ENCODE assay signal across 9 mouse cellular contexts in the genomic region with DNA sequence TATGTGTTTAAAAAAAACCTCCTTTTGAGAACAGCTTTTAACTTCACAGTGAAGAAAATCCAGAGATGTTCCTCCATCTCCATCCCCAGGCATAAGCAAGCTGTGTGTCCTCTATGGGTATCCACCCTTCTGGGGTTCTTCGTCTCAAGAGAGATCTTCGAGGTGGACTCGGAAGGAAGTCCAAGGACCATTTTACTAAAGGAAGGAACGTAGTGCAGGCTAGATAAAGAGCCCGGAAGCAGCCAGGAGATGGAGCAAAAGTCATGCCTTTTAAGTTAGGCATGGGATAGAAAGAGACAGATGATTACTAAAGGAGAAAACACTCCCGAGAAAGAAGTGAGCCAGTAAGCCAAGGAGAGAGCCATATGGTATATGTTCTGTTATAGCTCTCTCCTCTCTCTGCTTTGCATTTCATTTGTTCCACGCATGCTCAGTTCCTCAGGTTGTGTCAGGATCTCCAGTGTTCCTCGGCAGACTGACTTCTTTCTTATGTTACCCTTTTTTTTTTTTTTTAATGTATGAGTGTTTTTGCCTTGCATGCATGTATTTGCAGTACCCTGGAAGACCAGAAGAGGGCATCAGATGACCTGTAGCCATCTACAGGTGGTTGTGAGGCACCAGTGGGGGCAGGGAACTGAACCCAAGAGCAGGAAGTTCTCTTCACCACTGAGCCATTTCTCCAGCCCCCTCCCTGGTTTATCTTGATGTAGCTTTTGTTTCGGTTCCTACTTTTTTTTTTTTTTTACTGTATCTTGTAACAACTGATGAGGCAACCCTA. TPM values are rescaled to one million over a fixed set of nuclear protein-coding genes. Genes with fewer than 3 reads are reported as not detected.
A peak's percentile ranks its signal among the peaks of the same experiment; 100 is the strongest.
DNase-seq lines count a peak whose midpoint lies in the region; ATAC-seq and TF ChIP-seq lines count a peak whose summit lies in the region.
"Had no signal": no experiment of that assay in that cellular context is flagged by ENCODE, and none has a peak within 500 bp of the region (broad histone marks: within the 10 kb centered on the region; RNA-seq: fewer than 3 reads in every experiment).

No protein-coding gene starts in this region.

- H3K36me3 ChIP-seq in kidney, postnatal 0 days (ENCODE audit: insufficient read depth, low read length) = no peaks in the 10 kb centered on the region
- H3K36me3 ChIP-seq in lung, embryonic 16.5 days (ENCODE audit: control insufficient read depth, insufficient read depth, low read length) = no peaks in the 10 kb centered on the region
- H3K36me3 ChIP-seq: limb, embryonic 13.5 days had no signal

- no peaks in the 10 kb centered on the region for H3K9me3 ChIP-seq in kidney, postnatal 0 days (replicated peaks; ENCODE audit: low read length)
- H3K9me3 ChIP-seq in lung, embryonic 16.5 days (ENCODE audit: control insufficient read depth, low read length) = no peaks in the 10 kb centered on the region
- H3K9me3 ChIP-seq: limb, embryonic 13.5 days had no signal

- no peak overlapping the region for H3K4me3 ChIP-seq in kidney, postnatal 0 days (replicated peaks; ENCODE audit: low read depth, low read length)
- no peak overlapping the region for H3K4me3 ChIP-seq in lung, embryonic 16.5 days (ENCODE audit: low read length)
- H3K4me3 ChIP-seq: limb, embryonic 13.5 days had no signal

- ATAC-seq in kidney, postnatal 0 days (replicated peaks; ENCODE audit: low FRiP score, low read depth) = no peak
- ATAC-seq in lung, embryonic 16.5 days (ENCODE audit: low read depth) = no peak

- H3K9ac ChIP-seq in kidney, postnatal 0 days (ENCODE audit: low read depth, low read length) = no peak overlapping the region
- H3K9ac ChIP-seq in lung, embryonic 16.5 days (ENCODE audit: low read length) = no peak overlapping the region
- H3K9ac ChIP-seq: limb, embryonic 13.5 days had no signal

- no peak overlapping the region for H3K4me2 ChIP-seq in kidney, postnatal 0 days (ENCODE audit: low read length)
- H3K4me2 ChIP-seq in lung, embryonic 16.5 days (ENCODE audit: low read depth, low read length) = no peak overlapping the region
- H3K4me2 ChIP-seq: limb, embryonic 13.5 days had no signal

- TF ChIP-seq CTCF in kidney, postnatal 0 days (IDR thresholded peaks at IDR 0.05; ENCODE audit: low read depth) = peak; percentile 68

- H3K27me3 ChIP-seq in kidney, postnatal 0 days (ENCODE audit: insufficient read depth, low read length) = no peaks in the 10 kb centered on the region
- H3K27me3 ChIP-seq in lung, embryonic 16.5 days (ENCODE audit: control insufficient read depth, insufficient read depth, low read depth, low read length) = no peaks in the 10 kb centered on the region
- H3K27me3 ChIP-seq: limb, embryonic 13.5 days had no signal

- H3K4me1 ChIP-seq in kidney, postnatal 0 days (replicated peaks; ENCODE audit: insufficient read depth, low read length) = no peaks in the 10 kb centered on the region
- no peaks in the 10 kb centered on the region for H3K4me1 ChIP-seq in lung, embryonic 16.5 days (replicated peaks; ENCODE audit: control insufficient read depth, insufficient read depth, low read length)
- H3K4me1 ChIP-seq: limb, embryonic 13.5 days had no signal

- WGBS in kidney, postnatal 0 days = 58% methylated on average over 9 of the region's 9 CpGs
- 59% methylated on average over 9 of the region's 9 CpGs for WGBS in lung, embryonic 16.5 days

- H3K27ac ChIP-seq in kidney, postnatal 0 days = no peak overlapping the region
- peak overlapping the region; percentile 66 for H3K27ac ChIP-seq in lung, embryonic 16.5 days (ENCODE audit: low read length)
- H3K27ac ChIP-seq: limb, embryonic 13.5 days had no signal

- peak; percentile 13 for DNase-seq in cerebellum, adult 11 months
- no peak for DNase-seq in cerebellum, adult 9-10 months
- peak; percentile 89 for DNase-seq in 3T3-L1 (ENCODE audit: low read depth, low spot score)
- peak; percentile 40 for DNase-seq in adrenal gland, postnatal 25 days
- DNase-seq in gastrocnemius, postnatal 10 days = peak; percentile 19
- DNase-seq in kidney, postnatal 0 days (ENCODE audit: low spot score) = peak; percentile 48
- DNase-seq in spleen, postnatal 4 days (ENCODE audit: low spot score in 2 of 2) = peak; percentile 85 to 90

RNA-seq across cellular contexts. Expression of a gene that starts 11.1 kb away (rescaled TPM):
- 4.8 and 6.5 TPM in 2 replicates for total RNA-seq in adrenal gland, postnatal 25 days (2021)
- total RNA-seq in gastrocnemius, postnatal 10 days (2021) = 1 to 10 TPM in 1 of 2 experiments, under 1 TPM in 1; 0.54 to 1.1 TPM
- polyA plus RNA-seq in kidney, postnatal 0 days (2015; fragmentation: Nextera tagmentation; extraction: Ambion mirVana) = 0.52 and 0.80 TPM in 2 replicates
- 2.0 and 2.2 TPM in 2 replicates for polyA plus RNA-seq in lung, embryonic 16.5 days (2015; fragmentation: Nextera tagmentation; extraction: Ambion mirVana)
